Mouse (Mus musculus): Measurements from ENCODE around the gene Unk. TPM values are rescaled to one million over a fixed set of nuclear protein-coding genes. Genes with fewer than 3 reads are reported as not detected.

Unk gene
- polyA plus RNA-seq, 1 experiment from 2014 or later, result 27.3 TPM

DNA sequence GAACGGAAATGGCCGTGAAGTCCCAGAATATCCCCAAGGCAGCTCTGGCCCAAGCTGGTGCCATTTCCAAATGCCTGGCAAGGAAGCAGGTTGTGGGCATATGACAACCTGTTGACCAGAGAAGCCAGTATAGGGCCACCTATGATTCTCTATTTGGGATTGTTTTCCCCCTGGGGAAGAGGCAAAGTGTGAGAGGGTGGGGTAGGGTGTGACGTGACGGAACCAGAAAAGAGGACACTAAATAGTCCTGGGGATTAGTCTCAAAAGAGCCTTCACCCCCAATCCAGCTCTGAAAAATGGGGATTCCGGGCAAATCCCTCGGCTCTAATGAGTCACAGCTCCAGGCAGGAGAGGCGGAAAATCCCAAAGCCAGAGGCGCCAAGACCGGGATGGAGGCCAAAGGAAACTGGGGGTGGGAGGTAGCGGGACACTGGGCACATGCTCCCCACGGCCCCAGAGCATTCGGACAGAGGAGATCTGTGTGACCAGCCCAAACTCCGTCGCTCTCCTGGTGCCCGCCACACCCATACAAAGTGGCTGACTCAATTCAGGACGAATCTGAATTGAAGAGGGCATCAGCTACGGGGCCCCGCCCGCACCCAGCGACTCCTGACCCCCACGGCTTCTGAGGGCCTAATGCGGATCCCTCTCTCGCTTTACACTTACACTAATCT, 78.5 kb downstream of the Unk start:
- ATAC-seq (ENCODE audit: insufficient read depth, low FRiP score, low read depth), result no peak
- Histone ChIP-seq H3K27ac (peak overlapping the region; percentile 2; the same call in 1 of the 2 replicates), H3K27me3 (replicated peaks) (peaks cover 28% of the 10 kb centered on the region), H3K36me3 (no peaks in the 10 kb centered on the region; the same call in 1 of the 2 replicates), H3K9ac (0 out of 2 replicates have a peak overlapping the region, but pooled peaks have one; percentile 7), H3K9me3 (no peaks in the 10 kb centered on the region), H3K4me2 (peak overlapping the region; percentile 91), H3K4me3 (replicated peaks) (peak overlapping the region; percentile 57), H3K4me1 (peaks cover 62% of the 10 kb centered on the region)
- 12% methylated on average over 23 of the region's 23 CpGs for WGBS

DNA sequence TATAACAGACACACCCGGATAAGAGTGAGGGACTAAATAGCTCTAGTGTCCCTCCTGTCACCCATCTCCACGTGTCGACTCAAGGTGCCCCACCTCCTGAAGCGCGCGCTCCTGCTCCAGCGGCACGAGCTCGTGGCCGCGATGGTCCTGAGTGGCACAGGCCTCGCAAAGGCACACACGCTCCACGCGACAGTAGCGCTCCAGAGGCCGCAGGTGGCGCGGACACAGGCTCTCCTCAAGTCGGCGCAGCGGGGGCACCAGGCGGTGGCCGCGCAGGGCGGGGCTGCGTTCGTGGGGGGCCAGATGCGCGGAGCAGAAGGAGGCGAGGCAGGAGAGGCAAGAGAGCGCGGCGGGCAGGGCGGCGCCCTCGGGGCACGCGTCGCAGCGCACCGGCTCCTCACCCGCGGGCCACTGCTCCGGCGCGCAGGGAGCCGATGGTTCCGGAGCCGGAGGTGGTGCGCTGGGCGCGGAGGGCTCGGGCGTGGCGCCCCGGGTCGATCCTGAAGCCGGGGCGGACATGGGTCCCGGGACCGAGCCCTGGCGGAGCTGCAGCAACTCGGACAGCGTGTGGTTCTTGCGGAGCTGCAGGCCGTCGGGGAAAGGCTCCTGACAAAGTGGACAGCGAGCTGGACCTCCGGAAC, 79.4 kb downstream of the Unk start:
- peak overlapping the region; percentile 57 for H3K4me3 ChIP-seq (replicated peaks)
- peaks cover 52% of the 10 kb centered on the region for H3K4me1 ChIP-seq
- no peaks in the 10 kb centered on the region for H3K9me3 ChIP-seq
- 1% methylated on average over 64 of the region's 70 CpGs for WGBS
- H3K9ac ChIP-seq, result peak overlapping the region; percentile 40; the same call in 1 of the 2 replicates
- peak overlapping the region; percentile 91 for H3K4me2 ChIP-seq
- H3K27ac ChIP-seq, result peak overlapping the region; percentile 8
- H3K27me3 ChIP-seq (replicated peaks), result peaks cover 28% of the 10 kb centered on the region
- ATAC-seq (ENCODE audit: insufficient read depth, low FRiP score, low read depth), result 0 out of 2 replicates have a peak, but pooled peaks have one; percentile 11
- no peaks in the 10 kb centered on the region; the same call in 1 of the 2 replicates for H3K36me3 ChIP-seq

DNA sequence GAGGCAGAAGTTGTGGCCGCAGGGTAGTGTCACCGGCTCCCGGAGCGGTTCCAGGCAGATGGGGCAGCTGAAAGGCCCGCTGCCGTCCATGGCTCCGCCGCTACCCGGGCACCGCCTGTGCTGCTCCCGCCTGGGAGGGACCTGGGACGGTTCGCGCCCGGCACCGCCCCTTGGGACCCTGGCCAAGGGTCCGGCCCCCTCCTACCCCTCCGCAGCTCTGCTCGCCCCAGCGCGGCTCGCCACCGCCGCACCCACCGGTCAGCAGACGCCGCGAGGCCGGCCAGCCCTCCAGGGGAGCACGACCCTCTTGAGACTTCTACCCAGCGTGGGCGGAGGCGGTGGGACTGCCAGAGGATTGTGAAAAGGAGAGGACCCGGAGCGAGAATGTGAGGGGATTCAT, 80.0 kb downstream of the Unk start:
- peaks cover 28% of the 10 kb centered on the region for H3K27me3 ChIP-seq (replicated peaks)
- 2% methylated on average over 30 of the region's 35 CpGs for WGBS

DNA sequence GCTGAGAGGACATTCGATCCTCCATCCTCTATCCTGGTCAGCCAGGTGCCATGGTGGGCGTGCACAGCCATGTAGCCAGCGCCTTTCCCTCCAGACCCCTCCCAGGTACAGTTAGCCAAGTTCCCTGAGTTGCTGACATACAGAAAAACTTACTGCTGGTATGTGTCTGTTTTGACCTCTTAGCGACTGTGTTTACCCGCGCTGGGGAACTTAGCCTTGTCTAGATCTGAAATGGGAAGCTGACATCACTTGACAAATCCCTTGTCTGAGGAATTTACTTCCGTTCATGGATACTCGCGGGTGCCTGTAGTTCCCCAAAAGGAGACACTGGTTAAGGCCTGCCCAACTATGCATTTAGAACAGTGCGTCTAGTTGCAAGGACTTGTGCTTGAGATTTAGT, 80.4 kb downstream of the Unk start:
- Histone ChIP-seq H3K4me1 (peaks cover 48% of the 10 kb centered on the region), H3K4me2 (peak overlapping the region; percentile 91), H3K36me3 (no peaks in the 10 kb centered on the region; the same call in 1 of the 2 replicates), H3K4me3 (replicated peaks) (peak overlapping the region; percentile 57), H3K27ac (peak overlapping the region; percentile 8; the same call in 1 of the 2 replicates), H3K9ac (peak overlapping the region; percentile 40; the same call in 1 of the 2 replicates), H3K9me3 (no peaks in the 10 kb centered on the region), H3K27me3 (replicated peaks) (peaks cover 28% of the 10 kb centered on the region)
- WGBS, result 19% methylated on average over 10 of the region's 10 CpGs
- no peak for ATAC-seq (ENCODE audit: insufficient read depth, low FRiP score, low read depth)

More for the DNA sequence above, 80.0 kb downstream of the Unk start:
- peaks cover 51% of the 10 kb centered on the region for H3K4me1 ChIP-seq
- peak; percentile 41 for ATAC-seq (ENCODE audit: insufficient read depth, low FRiP score, low read depth)
- H3K27ac ChIP-seq, result peak overlapping the region; percentile 8; the same call in 1 of the 2 replicates
- H3K4me2 ChIP-seq, result peak overlapping the region; percentile 91
- H3K9ac ChIP-seq, result peak overlapping the region; percentile 40; the same call in 1 of the 2 replicates
- H3K9me3 ChIP-seq, result no peaks in the 10 kb centered on the region
- H3K4me3 ChIP-seq (replicated peaks), result peak overlapping the region; percentile 57
- no peaks in the 10 kb centered on the region; the same call in 1 of the 2 replicates for H3K36me3 ChIP-seq

Other genes with a start within 250 kb of the Unk start
- 11.7 and 13.1 TPM in 2 replicates for gene Caskin2, start 216.7 kb upstream of the Unk start, polyA plus RNA-seq (2015; fragmentation: Nextera tagmentation; extraction: Ambion mirVana)
- gene Tsen54, start 215.6 kb upstream of the Unk start, polyA plus RNA-seq (2015; fragmentation: Nextera tagmentation; extraction: Ambion mirVana), result 28.2 and 30.6 TPM in 2 replicates
- 60.4 and 61.5 TPM in 2 replicates for gene Llgl2, start 206.3 kb upstream of the Unk start, polyA plus RNA-seq (2015; fragmentation: Nextera tagmentation; extraction: Ambion mirVana)
- 17.8 and 24.7 TPM in 2 replicates for gene Myo15b, start 171.9 kb upstream of the Unk start, polyA plus RNA-seq (2015; fragmentation: Nextera tagmentation; extraction: Ambion mirVana)
- 3.5 and 5.5 TPM in 2 replicates for gene Smim5, start 130.4 kb upstream of the Unk start, polyA plus RNA-seq (2015; fragmentation: Nextera tagmentation; extraction: Ambion mirVana)
- gene Smim6, start 118.3 kb upstream of the Unk start, polyA plus RNA-seq (2015; fragmentation: Nextera tagmentation; extraction: Ambion mirVana), result 40.9 and 43.0 TPM in 2 replicates
- 34.6 and 36.4 TPM in 2 replicates for gene Sap30bp, start 97.0 kb upstream of the Unk start, polyA plus RNA-seq (2015; fragmentation: Nextera tagmentation; extraction: Ambion mirVana)
- 16.3 and 21.9 TPM in 2 replicates for gene Recql5, start 96.8 kb upstream of the Unk start, polyA plus RNA-seq (2015; fragmentation: Nextera tagmentation; extraction: Ambion mirVana)
- gene Itgb4, start 55.6 kb upstream of the Unk start, polyA plus RNA-seq (2015; fragmentation: Nextera tagmentation; extraction: Ambion mirVana), result 13.4 and 13.5 TPM in 2 replicates
- 186 and 208 TPM in 2 replicates for gene Galk1, start 17.6 kb upstream of the Unk start, polyA plus RNA-seq (2015; fragmentation: Nextera tagmentation; extraction: Ambion mirVana)
- 1,577 and 1,755 TPM in 2 replicates for gene H3f3b, start 2.4 kb upstream of the Unk start, polyA plus RNA-seq (2015; fragmentation: Nextera tagmentation; extraction: Ambion mirVana)
- 6.5 and 8.0 TPM in 2 replicates for gene Unc13d, start 47.6 kb downstream of the Unk start, polyA plus RNA-seq (2015; fragmentation: Nextera tagmentation; extraction: Ambion mirVana)
- gene Wbp2, start 56.7 kb downstream of the Unk start, polyA plus RNA-seq (2015; fragmentation: Nextera tagmentation; extraction: Ambion mirVana), result 70.4 and 77.6 TPM in 2 replicates
- 27.6 and 30.9 TPM in 2 replicates for gene Trim47, start 96.9 kb downstream of the Unk start, polyA plus RNA-seq (2015; fragmentation: Nextera tagmentation; extraction: Ambion mirVana)
- 5.7 and 6.5 TPM in 2 replicates for gene Trim65, start 100.8 kb downstream of the Unk start, polyA plus RNA-seq (2015; fragmentation: Nextera tagmentation; extraction: Ambion mirVana)
- 94.8 and 102 TPM in 2 replicates for gene Mrpl38, start 108.5 kb downstream of the Unk start, polyA plus RNA-seq (2015; fragmentation: Nextera tagmentation; extraction: Ambion mirVana)
- 26.8 and 31.8 TPM in 2 replicates for gene Fbf1, start 137.8 kb downstream of the Unk start, polyA plus RNA-seq (2015; fragmentation: Nextera tagmentation; extraction: Ambion mirVana)
- 74.8 and 78.3 TPM in 2 replicates for gene Ten1, start 168.5 kb downstream of the Unk start, polyA plus RNA-seq (2015; fragmentation: Nextera tagmentation; extraction: Ambion mirVana)
- 33.6 and 38.1 TPM in 2 replicates for gene Acox1, start 168.7 kb downstream of the Unk start, polyA plus RNA-seq (2015; fragmentation: Nextera tagmentation; extraction: Ambion mirVana)
- 9.8 and 17.0 TPM in 2 replicates for gene Evpl, start 207.8 kb downstream of the Unk start, polyA plus RNA-seq (2015; fragmentation: Nextera tagmentation; extraction: Ambion mirVana)
- 89.5 and 101 TPM in 2 replicates for gene Srp68, start 243.9 kb downstream of the Unk start, polyA plus RNA-seq (2015; fragmentation: Nextera tagmentation; extraction: Ambion mirVana)